Comparison of ENCODE assay signal across 8 mouse cellular contexts in genomic region chr2:10276194-10276593, GRCm38 (mm10).
DNase-seq lines count a peak whose midpoint lies in the region; ATAC-seq and TF ChIP-seq lines count a peak whose summit lies in the region.

No protein-coding gene starts in this region.

- no peak overlapping the region for H3K27ac ChIP-seq in embryonic facial prominence, embryonic 11.5 days (replicated peaks; ENCODE audit: low read depth, low read length)
- H3K27ac ChIP-seq in kidney, adult 2 months (ENCODE audit: insufficient read depth, low read depth, low read length): no peak overlapping the region
- H3K27ac ChIP-seq in midbrain, embryonic 13.5 days: no peak overlapping the region
- H3K27ac ChIP-seq in stomach, postnatal 0 days (replicated peaks): 0 out of 2 replicates have a peak overlapping the region, but pooled peaks have one; percentile 20

- 43% methylated on average over 2 of the region's 2 CpGs for WGBS in embryonic facial prominence, embryonic 11.5 days
- 43% methylated on average over 2 of the region's 2 CpGs for WGBS in kidney, adult 2 months
- 54% methylated on average over 2 of the region's 2 CpGs for WGBS in midbrain, embryonic 13.5 days
- WGBS in stomach, postnatal 0 days: 18% methylated on average over 2 of the region's 2 CpGs

- TF ChIP-seq CTCF in kidney, adult 2 months (conservative IDR thresholded peaks at IDR 0.05; ENCODE audit: insufficient read depth, insufficient read length, low read depth, low read length): no peak
- TF ChIP-seq CTCF in stomach, postnatal 0 days (IDR thresholded peaks at IDR 0.05; ENCODE audit: low read depth): no peak

- H3K27me3 ChIP-seq in embryonic facial prominence, embryonic 11.5 days (ENCODE audit: control insufficient read depth, insufficient read depth, low read length): no peaks in the 10 kb centered on the region
- no peaks in the 10 kb centered on the region for H3K27me3 ChIP-seq in kidney, adult 2 months (replicated peaks; ENCODE audit: control insufficient read depth, insufficient read depth, low read length)
- H3K27me3 ChIP-seq in midbrain, embryonic 13.5 days: peaks cover 10% of the 10 kb centered on the region
- no peaks in the 10 kb centered on the region for H3K27me3 ChIP-seq in stomach, postnatal 0 days (ENCODE audit: control insufficient read depth, insufficient read depth, low read length)

- no peaks in the 10 kb centered on the region for H3K9me3 ChIP-seq in embryonic facial prominence, embryonic 11.5 days (replicated peaks; ENCODE audit: control insufficient read depth, low read length)
- no peaks in the 10 kb centered on the region for H3K9me3 ChIP-seq in midbrain, embryonic 13.5 days
- H3K9me3 ChIP-seq in stomach, postnatal 0 days (ENCODE audit: control insufficient read depth, low read length): no peaks in the 10 kb centered on the region

- DNase-seq in NIH3T3 (ENCODE audit: low read depth): peak; percentile 71
- DNase-seq in embryonic facial prominence, embryonic 11.5 days (ENCODE audit: low spot score): peak; percentile 86
- DNase-seq in heart, adult 18-20 months: peak; percentile 74 to 85
- DNase-seq in kidney, adult 2 months: peak; percentile 57
- DNase-seq in left cerebral cortex, postnatal 36 days (ENCODE audit: low spot score in 2 of 2): peak; percentile 26 to 47
- DNase-seq in stomach, postnatal 0 days (ENCODE audit: low spot score): peak; percentile 62
- no peak for DNase-seq in cerebellum, postnatal 25 days

- no peak for TF ChIP-seq POLR2A in kidney, adult 2 months (IDR thresholded peaks at IDR 0.05; ENCODE audit: low read depth, low read length)

- H3K4me1 ChIP-seq in embryonic facial prominence, embryonic 11.5 days (ENCODE audit: control insufficient read depth, insufficient read depth, low read length): no peaks in the 10 kb centered on the region
- peaks cover 6% of the 10 kb centered on the region; the same call in 1 of the 2 replicates for H3K4me1 ChIP-seq in kidney, adult 2 months (ENCODE audit: control insufficient read depth, insufficient read depth, low read length)
- H3K4me1 ChIP-seq in midbrain, embryonic 13.5 days (replicated peaks): peaks cover 13% of the 10 kb centered on the region
- H3K4me1 ChIP-seq in stomach, postnatal 0 days (replicated peaks; ENCODE audit: control insufficient read depth, insufficient read depth): no peaks in the 10 kb centered on the region

- ATAC-seq in embryonic facial prominence, embryonic 11.5 days (replicated peaks; ENCODE audit: insufficient number of reproducible peaks, low FRiP score, low TSS enrichment, low read depth): peak; percentile 90
- peak; percentile 94 for ATAC-seq in midbrain, embryonic 13.5 days
- ATAC-seq in stomach, postnatal 0 days (ENCODE audit: low FRiP score, low TSS enrichment): peak; percentile 90

- no peaks in the 10 kb centered on the region for H3K36me3 ChIP-seq in embryonic facial prominence, embryonic 11.5 days (replicated peaks; ENCODE audit: control insufficient read depth, insufficient read depth, low read depth, low read length)
- no peaks in the 10 kb centered on the region for H3K36me3 ChIP-seq in kidney, adult 2 months (ENCODE audit: control insufficient read depth, insufficient read depth, low read length)
- no peaks in the 10 kb centered on the region for H3K36me3 ChIP-seq in midbrain, embryonic 13.5 days
- H3K36me3 ChIP-seq in stomach, postnatal 0 days (ENCODE audit: control insufficient read depth, insufficient read depth, low read length): no peaks in the 10 kb centered on the region

- H3K4me2 ChIP-seq in embryonic facial prominence, embryonic 11.5 days (ENCODE audit: low read depth, low read length): no peak overlapping the region
- H3K4me2 ChIP-seq in midbrain, embryonic 13.5 days (replicated peaks): no peak overlapping the region
- no peak overlapping the region for H3K4me2 ChIP-seq in stomach, postnatal 0 days (replicated peaks; ENCODE audit: low read depth)

- H3K9ac ChIP-seq in embryonic facial prominence, embryonic 11.5 days (replicated peaks; ENCODE audit: low read length): no peak overlapping the region
- no peak overlapping the region for H3K9ac ChIP-seq in midbrain, embryonic 13.5 days (replicated peaks)
- no peak overlapping the region for H3K9ac ChIP-seq in stomach, postnatal 0 days (ENCODE audit: low read length)

- intact Hi-C loops in left cerebral cortex, postnatal 36 days (cut with DNase I): no loop called here

- TF ChIP-seq EP300 in stomach, postnatal 0 days (optimal IDR thresholded peaks at IDR 0.05): no peak

- no peak overlapping the region for H3K4me3 ChIP-seq in embryonic facial prominence, embryonic 11.5 days (ENCODE audit: low read depth, low read length)
- H3K4me3 ChIP-seq in kidney, adult 2 months (ENCODE audit: insufficient read depth, low read depth, low read length): no peak overlapping the region
- no peak overlapping the region for H3K4me3 ChIP-seq in midbrain, embryonic 13.5 days (replicated peaks)
- H3K4me3 ChIP-seq in stomach, postnatal 0 days (ENCODE audit: low read depth, low read length): no peak overlapping the region

Comparison
In these comparisons a context has a peak if more than half of its experiments do, and no peak if none do; other contexts are left out.
1. DNase-seq: peak in NIH3T3 (single experiment), embryonic facial prominence, embryonic 11.5 days (single experiment), heart, adult 18-20 months (2 of 2), kidney, adult 2 months (single experiment), left cerebral cortex, postnatal 36 days (2 of 2) and stomach, postnatal 0 days (single experiment); none in cerebellum, postnatal 25 days (0 of 2).
2. Peak in every context shown above with its lines, with median percentiles within 50 percentile points of each other: ATAC-seq.